Mouse (Mus musculus): ENCODE data around the gene Nup85. TPM values are rescaled to one million over a fixed set of nuclear protein-coding genes. Genes with fewer than 3 reads are reported as not detected.
A peak's percentile ranks its signal among the peaks of the same experiment; 100 is the strongest.

The Nup85 gene
- polyA plus RNA-seq, 1 experiment from 2014 or later: 111 TPM

DNA sequence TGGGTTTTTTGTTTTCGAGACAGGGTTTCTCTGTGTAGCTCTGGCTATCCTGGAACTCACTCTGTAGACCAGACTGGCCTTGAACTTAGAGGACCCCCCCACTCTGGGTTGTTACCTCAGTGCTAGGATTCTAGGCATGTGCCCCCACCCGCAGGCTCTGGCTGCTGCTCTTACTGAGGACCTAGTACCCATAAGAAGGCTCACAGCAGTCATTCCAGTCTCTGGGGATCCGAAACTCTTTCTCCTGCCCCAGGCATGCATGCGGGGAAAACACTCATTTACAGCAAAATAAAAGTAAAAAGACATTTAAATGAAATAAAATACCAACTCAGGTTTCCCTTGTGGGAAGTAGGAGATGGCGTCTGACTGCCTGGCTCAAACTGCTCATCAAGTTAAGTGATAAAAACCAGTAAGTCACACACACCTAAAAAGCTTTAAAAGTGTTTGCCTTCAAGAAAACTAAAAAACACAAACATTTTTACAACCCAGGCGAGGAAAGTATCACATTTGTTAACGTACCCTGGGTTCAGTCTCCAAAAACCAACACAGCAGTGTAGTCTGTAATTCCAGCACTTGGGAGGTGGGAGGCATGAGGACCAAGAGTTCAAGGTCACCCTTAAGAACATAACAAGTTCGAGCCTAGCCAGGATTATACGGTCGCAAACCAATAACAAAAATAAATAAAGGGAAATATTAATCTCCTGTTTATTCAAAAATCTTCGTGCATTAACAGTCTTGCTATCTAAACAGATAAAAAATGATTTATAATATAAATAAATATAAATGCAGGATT, 62.8 kb downstream of the Nup85 start:
- H3K4me2 ChIP-seq: peak overlapping the region; percentile 95
- ATAC-seq (ENCODE audit: extremely low read depth, insufficient number of reproducible peaks, low FRiP score, low TSS enrichment): no peak
- H3K36me3 ChIP-seq: peaks cover 18% of the 10 kb centered on the region
- H3K9me3 ChIP-seq: no peaks in the 10 kb centered on the region
- peak overlapping the region; percentile 81 for H3K4me3 ChIP-seq
- H3K27ac ChIP-seq (replicated peaks): peak overlapping the region; percentile 77
- H3K27me3 ChIP-seq (replicated peaks): no peaks in the 10 kb centered on the region
- H3K4me1 ChIP-seq: peaks cover 9% of the 10 kb centered on the region
- WGBS: 47% methylated on average over 11 of the region's 11 CpGs
- peak overlapping the region; percentile 91 for H3K9ac ChIP-seq

DNA sequence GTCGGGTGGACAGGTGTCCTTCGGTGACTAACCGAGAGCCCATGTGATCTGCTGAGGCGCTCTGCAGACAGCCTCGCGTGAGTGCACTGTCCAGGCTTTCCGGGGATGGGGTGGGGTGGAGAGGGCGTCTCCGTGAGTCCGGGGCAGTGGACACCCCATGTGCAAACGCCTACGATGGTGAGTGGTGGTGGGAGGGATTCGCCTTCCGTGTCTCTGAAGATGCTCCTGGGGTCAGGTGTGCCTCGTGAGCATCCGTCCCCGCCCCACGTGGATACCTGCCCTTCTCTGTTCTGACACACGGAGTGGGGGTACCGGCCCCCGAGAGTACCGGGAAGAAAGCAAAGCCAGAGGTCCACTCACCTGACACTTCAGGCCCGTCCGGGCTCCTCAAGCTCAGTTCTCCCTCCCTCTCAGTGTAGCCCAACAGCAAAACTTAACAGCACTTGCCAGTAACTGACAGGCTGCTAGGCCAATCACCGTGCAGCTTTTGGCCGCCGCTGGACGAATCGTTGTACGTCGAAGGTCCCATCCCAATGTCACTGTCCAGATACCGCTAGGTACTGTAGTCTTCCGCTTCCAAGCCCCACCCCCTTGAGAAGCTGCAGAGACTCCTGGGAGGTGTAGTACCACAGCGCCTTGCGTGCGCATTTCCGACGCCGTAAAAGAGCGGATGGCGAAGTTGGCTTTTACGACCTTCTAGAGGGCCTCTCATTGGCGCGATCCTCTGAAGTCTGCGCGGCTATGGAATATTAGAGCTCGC, 63.7 kb downstream of the Nup85 start, which contains the start of gene Slc25a19:
Gene Slc25a19, minus strand, starts transcription at position 591 of the 760 bp plus-strand sequence.
- Histone ChIP-seq H3K27ac (replicated peaks) (peak within 1 kb of the TSS; percentile 77), H3K36me3 (peaks cover 10% of the 10 kb centered on the region), H3K4me2 (peak within 1 kb of the TSS; percentile 95), H3K27me3 (replicated peaks) (no peaks in the 10 kb centered on the region), H3K4me3 (peak within 1 kb of the TSS; percentile 81), H3K9ac (peak within 1 kb of the TSS; percentile 91), H3K9me3 (no peaks in the 10 kb centered on the region), H3K4me1 (peaks cover 9% of the 10 kb centered on the region)
- WGBS: under 1% methylated on average over 47 of the region's 47 CpGs
- ATAC-seq (ENCODE audit: extremely low read depth, insufficient number of reproducible peaks, low FRiP score, low TSS enrichment): peak; percentile 98

DNA sequence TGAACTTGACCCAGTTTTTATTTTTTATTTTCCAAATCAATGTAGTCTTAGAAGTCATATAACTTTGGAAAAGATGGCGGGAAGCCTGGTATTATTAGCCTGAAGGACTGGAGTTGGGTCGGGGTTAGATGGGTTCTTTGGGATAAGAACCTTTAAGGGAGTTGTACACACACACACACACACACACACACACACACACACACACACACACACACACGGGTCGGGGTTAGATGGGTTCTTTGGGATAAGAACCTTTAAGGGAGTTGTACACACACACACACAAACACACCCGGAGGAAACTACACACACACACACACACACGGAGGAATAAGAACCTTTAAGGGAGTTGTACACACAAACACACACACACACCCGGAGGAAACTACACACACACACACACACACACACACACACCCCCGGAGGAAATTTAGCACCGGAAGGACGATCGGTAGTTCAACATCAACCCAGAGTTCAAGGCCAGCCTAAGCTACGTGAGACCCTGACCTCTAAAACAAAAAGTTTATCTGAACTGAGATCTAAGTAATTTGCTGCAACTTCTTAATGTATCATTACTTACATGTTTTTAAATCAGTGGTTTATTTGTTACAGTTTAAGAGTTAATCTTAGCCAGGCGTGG, 64.3 kb downstream of the Nup85 start:
- H3K27ac ChIP-seq (replicated peaks): no peak overlapping the region

DNA sequence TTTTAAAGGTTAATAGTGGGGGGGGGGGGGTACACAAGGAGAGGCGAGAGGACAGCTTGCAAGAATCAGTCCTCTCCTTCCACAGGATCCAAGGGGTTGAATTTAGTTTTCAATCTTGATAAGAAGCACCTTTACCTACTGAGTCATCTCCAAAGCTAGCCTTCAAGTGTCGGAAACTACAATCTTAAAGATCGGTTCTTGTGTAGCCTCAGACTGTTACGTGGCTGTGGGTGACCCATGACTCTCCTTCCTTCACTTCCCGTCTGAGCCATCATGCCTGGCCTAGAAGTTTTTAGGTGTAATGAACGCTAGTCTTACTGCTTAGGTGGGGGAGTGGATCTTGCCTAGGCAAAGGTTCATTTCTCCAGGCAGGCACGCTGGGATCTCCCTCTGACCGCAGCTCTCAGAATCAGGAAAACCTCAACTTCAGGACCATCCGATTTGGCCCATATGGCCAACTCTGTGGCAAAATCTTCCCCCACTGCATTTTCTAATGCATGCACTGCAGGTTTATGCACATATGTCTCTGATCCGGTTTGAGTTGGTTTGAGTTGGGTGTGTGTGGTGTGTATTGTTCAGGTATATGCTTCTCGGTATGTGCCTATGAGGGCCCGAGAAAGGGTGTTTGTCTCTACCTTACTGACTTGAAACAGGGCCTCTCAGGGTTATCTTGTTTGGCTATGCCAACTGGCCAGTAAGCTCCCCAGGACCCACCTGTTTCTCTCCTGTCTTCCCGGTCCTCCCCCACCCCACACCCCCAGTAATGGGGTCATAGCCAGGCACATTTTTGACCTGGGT, 65.7 kb downstream of the Nup85 start:
- no peak overlapping the region for H3K9ac ChIP-seq
- H3K4me3 ChIP-seq: no peak overlapping the region
- H3K4me1 ChIP-seq: peaks cover 9% of the 10 kb centered on the region
- WGBS: 80% methylated on average over 13 of the region's 13 CpGs
- H3K27me3 ChIP-seq (replicated peaks): no peaks in the 10 kb centered on the region
- H3K4me2 ChIP-seq: no peak overlapping the region
- ATAC-seq (ENCODE audit: extremely low read depth, insufficient number of reproducible peaks, low FRiP score, low TSS enrichment): no peak
- no peaks in the 10 kb centered on the region for H3K36me3 ChIP-seq
- H3K9me3 ChIP-seq: no peaks in the 10 kb centered on the region
- H3K27ac ChIP-seq (replicated peaks): no peak overlapping the region

More for the DNA sequence above, 64.3 kb downstream of the Nup85 start:
- 49% methylated on average over 13 of the region's 13 CpGs for WGBS
- Histone ChIP-seq H3K36me3 (peaks cover 3% of the 10 kb centered on the region; the same call in 1 of the 2 replicates), H3K4me2 (peak overlapping the region; percentile 95), H3K9me3 (no peaks in the 10 kb centered on the region), H3K4me1 (peaks cover 9% of the 10 kb centered on the region), H3K9ac (peak overlapping the region; percentile 75), H3K4me3 (peak overlapping the region; percentile 81), H3K27me3 (replicated peaks) (no peaks in the 10 kb centered on the region)
- ATAC-seq (ENCODE audit: extremely low read depth, insufficient number of reproducible peaks, low FRiP score, low TSS enrichment): no peak

DNA sequence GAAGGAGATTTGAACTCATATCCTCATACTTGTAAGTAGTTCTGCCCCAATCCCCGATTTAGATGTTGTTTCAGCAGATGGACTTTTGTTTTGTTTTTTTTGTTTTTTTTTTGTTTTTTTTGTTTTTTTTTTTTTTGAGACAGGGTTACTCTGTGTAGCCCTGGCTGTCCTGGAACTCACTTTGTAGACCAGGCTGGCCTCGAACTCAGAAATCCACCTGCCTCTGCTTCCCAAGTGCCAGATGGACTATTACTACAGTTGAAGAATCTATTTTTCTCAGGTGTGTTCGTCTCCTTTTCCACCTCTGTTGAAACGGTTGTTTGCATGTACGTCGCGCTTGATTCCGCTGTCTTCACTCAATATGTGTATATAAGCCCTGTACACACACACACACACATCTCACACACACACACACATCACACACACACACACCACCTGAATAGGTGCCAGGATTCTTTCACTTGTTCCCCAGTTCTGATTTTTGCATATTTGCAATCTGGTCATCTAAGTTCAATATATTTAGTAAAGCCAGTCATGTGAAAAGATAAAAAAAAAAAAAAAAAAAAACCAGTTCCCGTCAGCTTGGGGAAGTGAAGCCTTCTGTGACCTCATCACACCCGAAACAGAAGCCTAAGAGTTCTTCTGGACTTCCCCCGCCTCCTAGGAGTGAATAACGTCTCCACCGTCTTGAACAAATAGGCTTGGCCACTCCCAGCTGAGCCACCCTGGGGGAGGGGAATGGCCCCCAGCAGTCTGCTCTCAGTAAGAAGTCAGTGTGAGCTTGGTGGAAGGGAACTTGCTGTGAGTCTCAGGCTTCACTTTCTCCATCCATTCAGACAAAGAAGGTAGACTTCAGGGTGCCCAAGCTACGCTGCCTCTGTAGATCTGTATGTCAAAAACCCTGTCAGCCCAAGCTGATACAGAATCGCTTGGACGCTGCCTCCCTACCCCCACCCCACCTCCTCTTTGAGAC, 66.6 kb downstream of the Nup85 start:
- no peaks in the 10 kb centered on the region for H3K36me3 ChIP-seq
- no peaks in the 10 kb centered on the region for H3K9me3 ChIP-seq
- peak overlapping the region; percentile 50; the same call in 1 of the 2 replicates for H3K9ac ChIP-seq
- no peak overlapping the region; the same call in 1 of the 2 replicates for H3K4me2 ChIP-seq
- no peak overlapping the region for H3K4me3 ChIP-seq
- no peak overlapping the region for H3K27ac ChIP-seq (replicated peaks)
- WGBS: 43% methylated on average over 16 of the region's 16 CpGs
- H3K4me1 ChIP-seq: peaks cover 9% of the 10 kb centered on the region
- ATAC-seq (ENCODE audit: extremely low read depth, insufficient number of reproducible peaks, low FRiP score, low TSS enrichment): no peak
- no peaks in the 10 kb centered on the region for H3K27me3 ChIP-seq (replicated peaks)

DNA sequence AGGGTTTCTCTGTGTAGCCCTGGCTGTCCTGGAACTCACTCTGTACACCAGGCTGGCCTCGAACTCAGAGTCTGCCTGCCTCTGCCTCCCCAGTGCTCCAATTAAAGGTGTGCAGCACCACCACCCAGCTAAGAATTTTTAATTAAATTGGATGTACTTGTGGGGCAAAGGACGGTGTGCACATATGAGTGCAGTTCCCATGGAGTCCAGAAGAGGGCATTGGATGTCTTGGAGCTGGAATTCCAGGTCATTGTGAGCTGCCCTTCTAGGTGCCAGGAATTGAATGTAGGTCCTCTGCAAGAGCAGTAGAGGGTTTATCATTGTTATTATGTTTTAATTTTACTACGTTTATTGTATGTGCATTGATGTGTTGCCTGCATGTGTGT, 67.3 kb downstream of the Nup85 start:
- Histone ChIP-seq H3K27ac (replicated peaks) (no peak overlapping the region), H3K9me3 (no peaks in the 10 kb centered on the region), H3K36me3 (no peaks in the 10 kb centered on the region), H3K4me1 (peaks cover 9% of the 10 kb centered on the region), H3K27me3 (replicated peaks) (no peaks in the 10 kb centered on the region), H3K9ac (no peak overlapping the region), H3K4me3 (no peak overlapping the region), H3K4me2 (no peak overlapping the region)
- ATAC-seq (ENCODE audit: extremely low read depth, insufficient number of reproducible peaks, low FRiP score, low TSS enrichment): no peak
- 16% methylated on average over 3 of the region's 3 CpGs for WGBS

DNA sequence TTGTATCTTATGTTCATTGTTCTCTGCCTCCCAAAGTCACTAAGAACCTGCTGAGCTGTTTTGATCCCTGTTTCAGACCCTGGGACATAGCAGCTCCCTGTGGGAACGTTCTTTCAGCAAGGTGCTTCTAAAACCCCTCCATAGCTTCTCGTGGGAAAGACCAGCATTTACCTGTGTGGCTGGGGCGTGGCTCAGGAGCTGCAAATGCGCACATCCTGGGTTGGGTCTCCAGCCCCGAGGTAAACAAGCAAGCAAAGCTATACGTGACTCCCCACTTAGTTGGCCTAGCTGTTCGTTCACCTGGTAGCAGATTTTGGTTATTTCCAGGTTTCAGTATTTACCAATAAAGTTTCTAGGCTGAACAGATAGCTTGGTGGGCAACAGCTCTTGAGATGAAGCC, 68.0 kb downstream of the Nup85 start:
- Histone ChIP-seq H3K4me3 (no peak overlapping the region), H3K27me3 (replicated peaks) (no peaks in the 10 kb centered on the region), H3K4me1 (peaks cover 4% of the 10 kb centered on the region), H3K27ac (replicated peaks) (no peak overlapping the region), H3K9me3 (no peaks in the 10 kb centered on the region), H3K9ac (no peak overlapping the region), H3K36me3 (no peaks in the 10 kb centered on the region), H3K4me2 (no peak overlapping the region)
- ATAC-seq (ENCODE audit: extremely low read depth, insufficient number of reproducible peaks, low FRiP score, low TSS enrichment): no peak
- WGBS: 71% methylated on average over 7 of the region's 7 CpGs

DNA sequence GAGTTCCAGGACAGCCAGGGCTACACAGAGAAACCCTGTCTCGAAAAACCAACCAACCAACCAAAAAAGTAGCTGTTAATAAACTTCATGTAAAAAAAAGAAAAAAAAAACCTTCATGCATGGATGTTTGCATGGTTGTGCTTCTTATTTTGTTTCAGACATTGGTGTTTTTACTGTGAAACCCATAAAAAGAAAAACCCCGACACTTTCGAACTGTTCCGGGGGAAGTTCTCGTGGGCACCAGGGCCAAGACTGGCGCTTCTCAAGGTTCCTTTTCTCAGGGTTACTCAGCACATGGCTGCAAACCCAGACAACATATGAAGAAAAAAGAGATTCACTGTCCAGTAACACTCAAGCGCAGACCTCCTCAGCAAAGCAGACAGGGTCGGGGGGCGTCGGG, 68.6 kb downstream of the Nup85 start:
- Histone ChIP-seq H3K27me3 (replicated peaks) (no peaks in the 10 kb centered on the region), H3K4me1 (no peaks in the 10 kb centered on the region), H3K9me3 (no peaks in the 10 kb centered on the region), H3K4me2 (no peak overlapping the region), H3K4me3 (no peak overlapping the region), H3K36me3 (no peaks in the 10 kb centered on the region), H3K9ac (no peak overlapping the region), H3K27ac (replicated peaks) (no peak overlapping the region)
- no peak for ATAC-seq (ENCODE audit: extremely low read depth, insufficient number of reproducible peaks, low FRiP score, low TSS enrichment)
- WGBS: 77% methylated on average over 10 of the region's 10 CpGs

All from heart, embryonic 13.5 days (tissue).